Mouse (Mus musculus): ENCODE data around the gene Shisal1.
A peak's percentile ranks its signal among the peaks of the same experiment; 100 is the strongest.

Gene Shisal1

GRCm38 (mm10) chr15:84446997-84447396 is at the start of gene Shisal1:
Gene Shisal1 (minus strand): TSS chr15:84447097.
- no peak for DNase-seq

- DNase-seq, result no peak
Observed at GRCm38 (mm10) chr15:84490486-84490885, 43.6 kb upstream of the Shisal1 start.

- DNase-seq, result no peak
Observed at GRCm38 (mm10) chr15:84484255-84484654, 37.4 kb upstream of the Shisal1 start.

- DNase-seq, result peak; percentile 78 to 90
Observed at GRCm38 (mm10) chr15:84483622-84484021, 36.7 kb upstream of the Shisal1 start.

GRCm38 (mm10) chr15:84481259-84481877 is 34.5 kb upstream of the Shisal1 start:
- peak; percentile 20 to 74 for DNase-seq

GRCm38 (mm10) chr15:84469391-84469790 is 22.5 kb upstream of the Shisal1 start:
- DNase-seq, result no peak

GRCm38 (mm10) chr15:84467761-84468160 is 20.9 kb upstream of the Shisal1 start:
- DNase-seq, result no peak

DNA sequence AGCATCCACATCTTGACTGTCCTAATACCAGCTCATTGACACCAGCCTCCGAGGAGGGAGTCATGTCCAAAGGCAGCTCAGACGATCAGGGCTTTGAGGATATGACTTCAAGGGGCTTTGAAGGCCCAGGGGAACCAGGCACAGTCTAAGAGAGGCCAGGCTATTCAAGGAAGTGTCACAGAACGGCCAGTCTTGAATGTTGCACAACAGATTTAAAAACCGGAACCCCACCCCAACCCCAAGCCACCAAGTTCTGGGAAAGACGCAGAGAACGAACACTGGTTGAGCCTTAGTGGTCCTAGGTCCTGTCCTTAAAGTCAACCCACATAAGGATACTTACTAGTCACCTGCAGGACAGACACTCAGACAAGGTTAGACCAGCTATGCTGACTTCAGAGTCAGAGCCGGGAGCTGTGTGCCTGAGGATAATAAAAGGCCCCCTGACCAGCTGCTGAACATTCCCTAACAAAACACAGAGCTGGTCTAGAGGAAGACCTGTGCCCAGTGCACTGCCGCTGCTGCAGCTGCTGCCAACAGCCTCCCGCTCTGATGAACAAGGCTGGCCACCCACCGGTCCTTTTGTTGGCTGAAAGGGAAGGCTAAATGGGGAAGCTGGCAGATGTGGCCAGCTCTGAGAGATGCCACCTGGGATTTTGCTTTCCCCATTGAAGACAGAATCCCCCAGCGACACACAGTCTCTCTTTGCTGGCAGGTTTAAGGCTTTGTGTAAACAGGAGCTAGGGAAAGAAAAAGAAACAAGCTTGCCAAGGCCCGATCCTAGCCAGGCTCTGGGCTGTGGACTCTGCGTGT is 19.8 kb upstream of the Shisal1 start:
- DNase-seq, result no peak

- no peak for DNase-seq
Observed at GRCm38 (mm10) chr15:84461429-84461828, 14.5 kb upstream of the Shisal1 start.

DNA sequence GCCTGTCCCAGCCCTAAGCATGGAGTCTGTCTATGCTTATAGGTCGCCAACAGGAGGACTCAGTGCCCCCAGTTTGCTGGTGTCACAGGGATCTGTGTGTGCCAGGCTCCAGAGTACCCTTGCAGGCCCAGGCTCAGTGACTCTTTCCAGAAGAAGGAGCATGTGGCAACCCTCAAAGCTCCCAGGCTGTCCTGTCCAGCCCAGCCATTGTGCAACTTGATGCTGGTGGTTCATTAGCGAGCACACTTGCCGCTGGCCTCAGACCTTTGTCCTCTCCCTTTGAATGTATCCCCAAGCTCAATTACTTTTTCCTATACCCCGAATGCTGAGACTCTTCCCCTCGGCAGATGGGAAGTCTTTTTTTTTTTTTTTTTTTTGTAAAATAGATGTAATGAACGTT is 12.1 kb upstream of the Shisal1 start:
- DNase-seq, result peak in 1 of 2 experiments; percentile 57

- DNase-seq, result no peak
Observed at GRCm38 (mm10) chr15:84455286-84455685, 8.4 kb upstream of the Shisal1 start.

- no peak for DNase-seq
Observed at GRCm38 (mm10) chr15:84453091-84453490, 6.2 kb upstream of the Shisal1 start.

GRCm38 (mm10) chr15:84450441-84451183 is 3.7 kb upstream of the Shisal1 start:
- peak in 1 of 2 experiments; percentile 46 for DNase-seq

GRCm38 (mm10) chr15:84445812-84446716 is 833 bp downstream of the Shisal1 start:
- DNase-seq, result no peak

DNA sequence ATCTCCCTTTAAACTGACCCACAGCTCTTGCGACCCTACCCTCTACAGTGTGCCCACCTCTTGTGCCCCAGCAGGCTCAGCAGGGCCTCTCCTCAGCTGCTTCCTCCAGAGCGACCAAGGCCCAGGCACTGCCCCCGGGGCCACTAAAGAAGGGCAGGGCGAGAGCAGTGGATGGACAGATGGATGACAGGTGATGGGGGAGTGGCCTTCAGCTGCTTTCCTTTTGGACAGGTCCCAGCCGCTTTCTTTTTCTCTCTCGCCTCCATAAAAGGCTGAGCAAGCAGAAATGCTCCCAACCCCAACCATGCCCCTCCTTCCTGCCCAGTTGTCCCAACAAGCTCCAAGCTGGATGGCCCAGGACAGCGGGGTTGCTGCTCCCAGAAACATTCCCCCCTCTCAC is 2.7 kb downstream of the Shisal1 start:
- peak; percentile 55 to 80 for DNase-seq

GRCm38 (mm10) chr15:84443631-84444030 is 3.3 kb downstream of the Shisal1 start:
- peak; percentile 56 to 88 for DNase-seq

GRCm38 (mm10) chr15:84441682-84442315 is 5.1 kb downstream of the Shisal1 start:
- peak in 1 of 2 experiments; percentile 7 for DNase-seq

GRCm38 (mm10) chr15:84440820-84441219 is 6.1 kb downstream of the Shisal1 start:
- no peak for DNase-seq

- no peak for DNase-seq
Observed at GRCm38 (mm10) chr15:84433586-84434185, 13.2 kb downstream of the Shisal1 start.

- no peak for DNase-seq
Observed at GRCm38 (mm10) chr15:84430482-84430881, 16.4 kb downstream of the Shisal1 start.

GRCm38 (mm10) chr15:84427624-84428023 is 19.3 kb downstream of the Shisal1 start:
- DNase-seq, result no peak

Measured in kidney, postnatal 25 days (tissue).